Mouse (Mus musculus): ENCODE measurements around the gene Cst3.

Cst3 gene

GRCm38 (mm10) chr2:148851116-148851906, 24.2 kb downstream of the Cst3 start:
- DNase-seq, result peak; percentile 81

DNA sequence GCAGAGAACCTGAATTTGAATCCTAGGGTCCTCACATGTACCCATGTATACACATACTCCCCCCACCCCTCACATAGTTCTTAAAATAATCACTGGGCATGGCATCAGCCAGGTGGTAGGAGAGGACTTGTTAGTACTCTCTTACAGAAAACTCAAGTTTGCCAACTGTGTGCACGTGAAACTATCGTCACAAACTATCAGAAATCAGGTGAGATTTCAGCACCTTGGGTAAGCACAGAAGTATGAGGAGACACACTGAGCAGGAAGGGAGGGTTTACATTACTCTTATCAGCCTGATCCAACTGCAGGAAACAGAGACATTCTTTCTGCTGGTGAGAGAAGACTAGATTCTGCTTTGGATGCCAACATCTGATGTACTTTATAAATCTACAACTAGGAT, 36.3 kb downstream of the Cst3 start:
- no peak for DNase-seq

DNA sequence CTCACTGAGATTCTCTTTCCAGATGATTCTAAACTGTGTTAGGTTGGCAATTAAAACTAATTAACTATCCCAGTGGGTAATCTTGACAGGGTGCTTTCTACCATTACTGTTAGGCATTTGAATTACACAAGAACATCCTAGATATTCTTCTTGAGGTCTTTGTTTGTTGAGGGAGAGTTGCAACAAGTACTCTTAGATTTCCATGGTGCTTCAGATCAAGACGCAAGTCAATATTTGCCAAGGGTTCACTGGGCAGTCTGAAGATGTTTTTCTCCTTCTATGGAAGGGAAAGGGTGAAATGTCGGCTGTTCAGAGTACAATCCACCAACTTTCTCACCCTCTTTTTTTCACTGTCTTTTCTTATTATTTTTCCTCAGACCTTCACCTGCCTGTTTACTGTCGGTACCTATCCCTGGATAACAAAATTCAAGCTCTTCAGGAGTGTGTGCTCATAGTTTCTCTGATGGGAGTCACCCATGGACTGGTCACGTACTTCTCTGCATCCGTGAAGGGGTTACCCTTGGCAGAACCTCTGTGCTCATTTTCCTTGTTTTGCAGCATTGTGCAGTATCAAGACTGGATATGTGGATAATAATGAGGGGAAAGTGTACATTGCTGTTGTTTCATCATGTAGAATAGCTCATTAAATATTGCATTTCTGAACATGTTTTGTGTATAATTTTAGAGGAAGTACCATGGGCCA, 37.3 kb downstream of the Cst3 start:
- no peak for DNase-seq

GRCm38 (mm10) chr2:148834912-148835311, 40.6 kb downstream of the Cst3 start, which contains the start of gene Cst9:
Cst9 (plus strand) TSS chr2:148835147.
- DNase-seq, result no peak

GRCm38 (mm10) chr2:148825986-148826385, 49.5 kb downstream of the Cst3 start:
- no peak for DNase-seq

Measured in layer of hippocampus, adult 9-11 months (tissue).